Mouse (Mus musculus): ENCODE data around the gene Arhgap5. TPM values are rescaled to one million over a fixed set of nuclear protein-coding genes. Genes with fewer than 3 reads are reported as not detected.

Gene Arhgap5
- polyA plus RNA-seq, 1 experiment, result 1.2 TPM

DNA sequence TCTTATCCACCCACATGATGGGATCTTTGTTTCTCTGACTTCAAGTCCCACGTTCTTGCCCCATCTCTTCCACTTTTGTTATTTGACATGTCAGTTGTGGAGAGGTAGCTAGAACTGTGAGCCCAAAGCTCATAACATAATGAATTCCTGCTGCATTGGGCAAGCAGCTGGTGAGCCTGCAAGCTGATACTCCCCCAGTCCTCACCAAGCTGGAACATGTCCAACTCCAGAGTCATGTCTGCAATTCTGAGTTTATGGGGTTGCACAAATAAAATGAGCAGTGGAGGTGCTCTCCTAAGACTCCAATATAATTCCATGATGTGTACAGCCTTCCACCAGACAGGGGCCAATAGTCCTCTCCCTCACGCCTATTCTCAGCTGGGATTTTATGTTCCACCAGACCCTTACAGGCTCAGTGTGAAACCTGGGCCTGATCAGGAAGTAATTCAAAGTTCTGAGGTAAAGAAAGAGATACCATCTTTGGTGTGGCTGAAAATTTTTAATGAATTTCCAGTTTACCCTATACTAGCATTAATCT lies 83.8 kb downstream of the Arhgap5 start:
- no peak overlapping the region for H3K27ac ChIP-seq (ENCODE audit: insufficient read depth, low read depth, low read length)
- H3K36me3 ChIP-seq (ENCODE audit: control insufficient read depth, insufficient read depth, low read length), result no peaks in the 10 kb centered on the region
- TF ChIP-seq POLR2A (IDR thresholded peaks at IDR 0.05; ENCODE audit: low read depth, low read length) (no peak), CTCF (IDR thresholded peaks at IDR 0.05; ENCODE audit: extremely low read depth, insufficient read length, insufficient replicate concordance, low read depth, low read length) (no peak)
- peaks cover 3% of the 10 kb centered on the region; the same call in 1 of the 2 replicates for H3K4me1 ChIP-seq (ENCODE audit: control insufficient read depth, insufficient read depth, insufficient read length, low read length)
- no peaks in the 10 kb centered on the region for H3K27me3 ChIP-seq (ENCODE audit: control insufficient read depth, insufficient read depth, low read length)
- 49% methylated on average over 2 of the region's 2 CpGs for whole genome bisulfite sequencing
- no peak overlapping the region for H3K4me3 ChIP-seq (ENCODE audit: low read depth, low read length)

GRCm38 (mm10) chr12:52595389-52596185 lies 91.8 kb downstream of the Arhgap5 start:
- TF ChIP-seq POLR2A (IDR thresholded peaks at IDR 0.05; ENCODE audit: low read depth, low read length) (no peak), CTCF (IDR thresholded peaks at IDR 0.05; ENCODE audit: extremely low read depth, insufficient read length, insufficient replicate concordance, low read depth, low read length) (peak; percentile 15; the same call in 1 of the 2 replicates)
- Histone ChIP-seq H3K27me3 (ENCODE audit: control insufficient read depth, insufficient read depth, low read length) (no peaks in the 10 kb centered on the region), H3K4me3 (ENCODE audit: low read depth, low read length) (no peak overlapping the region), H3K4me1 (ENCODE audit: control insufficient read depth, insufficient read depth, insufficient read length, low read length) (peaks cover 16% of the 10 kb centered on the region; the same call in 1 of the 2 replicates), H3K36me3 (ENCODE audit: control insufficient read depth, insufficient read depth, low read length) (no peaks in the 10 kb centered on the region), H3K27ac (ENCODE audit: insufficient read depth, low read depth, low read length) (peak overlapping the region; percentile 95)
- 39% methylated on average over 7 of the region's 7 CpGs for WGBS

DNA sequence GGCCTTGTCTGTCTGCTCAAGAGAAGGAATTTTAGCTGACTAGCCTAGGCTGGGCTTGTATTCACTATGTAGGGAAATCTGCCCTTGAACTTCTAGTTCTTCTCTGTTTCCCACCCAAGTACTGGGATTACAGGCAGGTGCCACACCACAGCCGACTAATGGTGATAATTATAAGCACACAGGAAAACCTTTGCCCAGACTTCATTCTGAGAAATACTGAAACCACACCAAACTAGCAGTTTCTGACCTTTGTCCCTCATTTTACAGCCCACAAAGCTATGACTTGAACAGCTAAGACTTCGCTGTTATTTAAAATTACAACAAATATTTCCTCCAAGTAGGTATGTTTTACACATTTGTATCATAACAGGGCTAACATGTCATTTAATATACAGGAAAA lies 98.7 kb downstream of the Arhgap5 start:
- peaks cover 8% of the 10 kb centered on the region; the same call in 1 of the 2 replicates for H3K4me1 ChIP-seq (ENCODE audit: control insufficient read depth, insufficient read depth, insufficient read length, low read length)
- H3K27me3 ChIP-seq (ENCODE audit: control insufficient read depth, insufficient read depth, low read length), result no peaks in the 10 kb centered on the region
- H3K4me3 ChIP-seq (ENCODE audit: low read depth, low read length), result no peak overlapping the region
- peak overlapping the region; percentile 100 for H3K27ac ChIP-seq (ENCODE audit: insufficient read depth, low read depth, low read length)
- TF ChIP-seq POLR2A (IDR thresholded peaks at IDR 0.05; ENCODE audit: low read depth, low read length), result no peak
- WGBS, result 5% methylated on average over 2 of the region's 2 CpGs
- no peaks in the 10 kb centered on the region for H3K36me3 ChIP-seq (ENCODE audit: control insufficient read depth, insufficient read depth, low read length)

GRCm38 (mm10) chr12:52602883-52603694 lies 99.3 kb downstream of the Arhgap5 start:
- peaks cover 8% of the 10 kb centered on the region; the same call in 1 of the 2 replicates for H3K4me1 ChIP-seq (ENCODE audit: control insufficient read depth, insufficient read depth, insufficient read length, low read length)
- H3K27ac ChIP-seq (ENCODE audit: insufficient read depth, low read depth, low read length), result peak overlapping the region; percentile 100
- TF ChIP-seq CTCF (IDR thresholded peaks at IDR 0.05; ENCODE audit: extremely low read depth, insufficient read length, insufficient replicate concordance, low read depth, low read length) (no peak), POLR2A (IDR thresholded peaks at IDR 0.05; ENCODE audit: low read depth, low read length) (peak; percentile 32; the same call in 1 of the 2 replicates)
- peak overlapping the region; percentile 78 for H3K4me3 ChIP-seq (ENCODE audit: low read depth, low read length)
- H3K36me3 ChIP-seq (ENCODE audit: control insufficient read depth, insufficient read depth, low read length), result no peaks in the 10 kb centered on the region
- WGBS, result under 1% methylated on average over 35 of the region's 35 CpGs
- H3K27me3 ChIP-seq (ENCODE audit: control insufficient read depth, insufficient read depth, low read length), result no peaks in the 10 kb centered on the region

DNA sequence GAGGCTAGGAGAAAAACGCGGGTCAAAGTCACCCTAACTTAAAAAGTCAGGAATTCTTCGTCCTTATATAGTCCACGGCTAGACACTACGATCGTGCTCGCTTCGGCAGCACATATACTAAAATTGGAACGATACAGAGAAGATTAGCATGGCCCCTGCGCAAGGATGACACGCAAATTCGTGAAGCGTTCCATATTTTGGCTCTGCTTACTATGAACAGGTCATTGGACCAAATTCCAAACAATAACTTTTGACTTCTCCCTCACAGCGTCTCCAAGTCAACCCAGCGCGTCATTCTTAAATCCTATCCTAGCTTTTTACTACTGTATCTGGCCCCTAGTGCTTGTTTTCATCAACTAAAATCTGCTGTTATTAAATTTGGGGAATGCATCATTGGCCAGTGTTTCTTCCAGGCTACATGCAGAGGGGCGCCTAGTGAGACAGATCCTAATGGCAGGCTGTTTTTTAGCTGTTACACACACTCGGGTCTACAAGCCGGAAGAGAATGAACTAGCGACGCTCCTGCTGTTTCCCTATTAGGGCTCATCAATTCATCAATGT lies 100.0 kb downstream of the Arhgap5 start:
- under 1% methylated on average over 21 of the region's 21 CpGs for WGBS
- TF ChIP-seq CTCF (IDR thresholded peaks at IDR 0.05; ENCODE audit: extremely low read depth, insufficient read length, insufficient replicate concordance, low read depth, low read length) (no peak), POLR2A (IDR thresholded peaks at IDR 0.05; ENCODE audit: low read depth, low read length) (no peak)
- Histone ChIP-seq H3K36me3 (ENCODE audit: control insufficient read depth, insufficient read depth, low read length) (no peaks in the 10 kb centered on the region), H3K27me3 (ENCODE audit: control insufficient read depth, insufficient read depth, low read length) (no peaks in the 10 kb centered on the region), H3K4me3 (ENCODE audit: low read depth, low read length) (peak overlapping the region; percentile 78), H3K4me1 (ENCODE audit: control insufficient read depth, insufficient read depth, insufficient read length, low read length) (peaks cover 8% of the 10 kb centered on the region; the same call in 1 of the 2 replicates), H3K27ac (ENCODE audit: insufficient read depth, low read depth, low read length) (peak overlapping the region; percentile 100)

- Histone ChIP-seq H3K4me3 (ENCODE audit: low read depth, low read length) (peak overlapping the region; percentile 58), H3K36me3 (ENCODE audit: control insufficient read depth, insufficient read depth, low read length) (no peaks in the 10 kb centered on the region), H3K27me3 (ENCODE audit: control insufficient read depth, insufficient read depth, low read length) (no peaks in the 10 kb centered on the region), H3K27ac (ENCODE audit: insufficient read depth, low read depth, low read length) (peak overlapping the region; percentile 100), H3K4me1 (ENCODE audit: control insufficient read depth, insufficient read depth, insufficient read length, low read length) (peaks cover 8% of the 10 kb centered on the region; the same call in 1 of the 2 replicates)
- under 1% methylated on average over 33 of the region's 33 CpGs for WGBS
- peak; percentile 78; the same call in 1 of the 2 replicates for TF ChIP-seq POLR2A (IDR thresholded peaks at IDR 0.05; ENCODE audit: low read depth, low read length)
- TF ChIP-seq CTCF (IDR thresholded peaks at IDR 0.05; ENCODE audit: extremely low read depth, insufficient read length, insufficient replicate concordance, low read depth, low read length), result no peak
Measured at GRCm38 (mm10) chr12:52604256-52604991, 100.7 kb downstream of the Arhgap5 start.

Data from small intestine, adult 2 months (tissue).